Mouse (Mus musculus) c-Kit-positive CD71-positive TER-119-positive erythroid progenitor cells, embryonic 14.5 days (primary cell): Measurements from ENCODE around the gene Olfr495.

ENCODE experiments used
- DNase-seq: peaks from one replicate; pipeline ENCODE4 v3.0.0-alpha.2; 2013; ENCODE audit warnings: low spot score

Gene Olfr495

DNA sequence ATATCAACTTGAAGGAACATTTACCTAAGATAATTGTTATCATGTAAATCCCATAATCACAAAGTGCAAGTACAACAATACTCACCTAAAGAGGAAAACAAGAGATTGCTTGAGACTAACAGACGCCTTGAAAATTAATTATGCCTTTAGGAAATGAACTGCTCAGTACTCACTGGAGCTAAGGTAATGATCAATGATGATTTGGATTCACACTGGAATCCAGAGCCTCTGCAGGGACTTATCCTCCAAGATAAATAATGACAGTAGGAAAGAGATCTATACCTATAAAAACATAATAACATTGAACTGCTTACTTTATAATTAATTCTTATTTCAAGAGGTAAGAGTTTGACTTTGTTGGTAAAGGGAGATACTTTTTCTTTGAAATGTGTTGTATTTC is at the start of gene Olfr495:
Olfr495 (plus strand) TSS at position 301 of the 400 bp plus-strand sequence.
- DNase-seq = no peak

GRCm38 (mm10) chr7:108346879-108347278 is 46.1 kb upstream of the Olfr495 start, which contains the start of gene Olfr493:
Gene Olfr493, minus strand, starts transcription at chr7:108346979.
- DNase-seq = no peak

- DNase-seq = no peak
Observed at GRCm38 (mm10) chr7:108365035-108365434, 27.9 kb upstream of the Olfr495 start, which contains the start of gene Olfr494. Gene Olfr494, plus strand, starts transcription at chr7:108365335.

DNA sequence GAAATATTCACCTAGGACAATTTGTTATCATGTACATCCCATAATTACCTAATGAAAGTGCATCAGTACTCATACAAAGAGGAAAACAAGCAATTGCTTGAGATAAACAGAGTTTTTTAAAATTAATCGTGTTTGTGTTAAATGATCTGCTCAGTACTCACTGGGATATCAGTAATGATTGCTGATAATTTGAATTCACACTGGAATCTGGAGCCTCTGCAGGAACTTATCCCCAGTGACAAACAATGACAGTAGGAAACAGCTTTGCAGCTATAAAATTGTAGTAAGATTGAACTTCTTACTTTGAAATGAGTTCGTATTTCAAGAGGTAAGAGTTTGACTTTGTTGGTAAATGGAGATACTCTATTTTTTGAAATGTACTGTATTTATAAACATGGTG is 27.2 kb downstream of the Olfr495 start, which contains the start of gene Olfr497:
Olfr497 (plus strand) TSS at position 301 of the 400 bp plus-strand sequence.
- no peak for DNase-seq
